Mouse (Mus musculus) liver, adult 2 months (tissue): ENCODE results near the gene Rspry1.

Experiments
- CTCF ChIP-seq: fragments of 200-500 bp; IDR thresholded peaks from 2 replicates; pipeline ENCODE4 v1.5.1; 2011; ENCODE audit warnings: low read depth, low read length, control low read depth
- POLR2A ChIP-seq: fragments of 200-500 bp; IDR thresholded peaks from 2 replicates; pipeline ENCODE4 v1.6.1; 2011; ENCODE audit warnings: low read length, control low read depth; ENCODE audit not compliant: insufficient read depth; ENCODE audit errors: extremely low read depth

DNA sequence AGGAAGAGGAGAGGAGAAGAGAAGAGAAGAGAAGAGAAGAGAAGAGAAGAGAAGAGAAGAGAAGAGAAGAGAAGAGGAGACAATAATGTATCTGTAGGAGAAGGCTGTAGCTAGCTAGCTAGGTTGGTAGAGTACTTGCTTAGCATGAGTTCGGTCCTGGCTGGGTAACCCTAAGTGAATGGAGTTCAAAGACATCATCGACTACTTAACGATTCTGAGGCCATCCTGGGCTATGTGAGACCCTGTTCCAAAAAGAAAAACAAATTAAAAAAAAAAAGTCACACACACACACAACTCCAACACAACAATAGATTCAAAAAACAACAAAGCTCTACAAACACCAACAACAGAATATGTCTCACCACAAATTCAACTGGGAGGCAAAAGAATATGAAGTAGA is 100.4 kb downstream of the Rspry1 start:
- no peak for TF ChIP-seq POLR2A
- TF ChIP-seq CTCF, result no peak
